Mouse (Mus musculus) cerebellum, postnatal 14 days (tissue): Measurements from ENCODE around the gene Rabep1.

Experiments
- DNase-seq, 2 experiments: peaks; one replicate each; pipeline ENCODE4 v3.0.0; 2021; ENCODE audit warnings: mixed read lengths in 2 of 2

The Rabep1 gene

GRCm38 (mm10) chr11:70980751-70981510 is 136.4 kb downstream of the Rabep1 start:
- DNase-seq = no peak

- DNase-seq = no peak
Observed at GRCm38 (mm10) chr11:70982030-70982429, 137.5 kb downstream of the Rabep1 start.

DNA sequence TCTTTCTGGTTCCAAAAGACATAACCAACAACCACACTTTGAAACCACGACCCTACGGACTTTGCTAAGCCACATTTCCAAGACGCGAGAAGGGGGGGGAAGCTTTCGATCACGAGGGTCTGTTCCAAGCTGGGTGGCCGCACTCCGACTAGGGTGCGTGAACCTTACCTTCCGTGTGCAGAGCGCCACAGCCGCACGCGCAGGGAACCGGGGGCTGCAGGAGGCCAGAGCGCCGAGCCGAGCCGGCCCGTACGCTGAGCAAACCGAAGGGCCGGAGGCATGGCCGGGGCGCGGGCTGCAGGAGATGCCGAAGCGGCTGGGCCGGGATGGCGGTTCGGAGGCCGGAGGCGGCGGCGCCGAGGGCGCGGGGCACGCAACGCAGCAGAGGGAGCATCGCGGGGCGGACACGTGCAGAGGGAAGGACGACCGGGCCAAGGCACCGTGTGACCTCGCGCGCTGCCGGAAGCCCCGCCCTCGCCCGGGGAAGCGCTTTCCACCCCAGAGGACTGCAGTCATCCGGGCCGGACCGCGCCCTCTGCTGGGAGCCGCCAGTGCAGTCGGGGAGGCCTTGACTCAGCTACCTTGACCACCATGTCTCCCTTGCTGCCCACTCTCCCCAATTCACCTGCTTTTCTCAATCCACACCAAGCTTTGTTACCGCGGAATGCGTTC is 138.1 kb downstream of the Rabep1 start, which contains the start of gene C1qbp:
TSS of gene C1qbp (minus strand) at position 470 of the 672 bp plus-strand sequence.
- DNase-seq = peak; percentile 99
